Mouse (Mus musculus) cerebellum, adult 9-11 months (tissue): ENCODE results near the gene Filip1l.

Source experiments
- DNase-seq: peaks from one replicate; pipeline ENCODE4 v3.0.0; 2022

Filip1l gene

DNA sequence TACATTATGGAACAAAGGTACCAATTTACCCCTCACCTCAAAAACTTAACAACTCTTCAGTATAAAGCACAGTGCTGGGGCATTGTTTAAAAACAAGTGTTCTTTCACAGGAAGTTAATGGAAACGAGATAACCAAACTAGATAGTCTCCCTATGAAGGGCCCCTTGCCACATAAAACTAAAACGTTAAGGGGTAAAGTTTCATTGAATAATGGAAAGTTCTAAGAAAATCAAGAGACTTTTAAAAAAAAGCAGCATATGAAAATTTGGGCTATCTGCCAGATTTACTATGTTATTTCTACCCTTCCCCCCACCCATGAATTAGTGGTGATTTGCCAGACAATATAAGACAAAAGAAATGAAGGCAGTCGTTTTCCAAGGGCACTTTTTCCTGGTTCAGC is 232.3 kb downstream of the Filip1l start:
- no peak for DNase-seq

DNA sequence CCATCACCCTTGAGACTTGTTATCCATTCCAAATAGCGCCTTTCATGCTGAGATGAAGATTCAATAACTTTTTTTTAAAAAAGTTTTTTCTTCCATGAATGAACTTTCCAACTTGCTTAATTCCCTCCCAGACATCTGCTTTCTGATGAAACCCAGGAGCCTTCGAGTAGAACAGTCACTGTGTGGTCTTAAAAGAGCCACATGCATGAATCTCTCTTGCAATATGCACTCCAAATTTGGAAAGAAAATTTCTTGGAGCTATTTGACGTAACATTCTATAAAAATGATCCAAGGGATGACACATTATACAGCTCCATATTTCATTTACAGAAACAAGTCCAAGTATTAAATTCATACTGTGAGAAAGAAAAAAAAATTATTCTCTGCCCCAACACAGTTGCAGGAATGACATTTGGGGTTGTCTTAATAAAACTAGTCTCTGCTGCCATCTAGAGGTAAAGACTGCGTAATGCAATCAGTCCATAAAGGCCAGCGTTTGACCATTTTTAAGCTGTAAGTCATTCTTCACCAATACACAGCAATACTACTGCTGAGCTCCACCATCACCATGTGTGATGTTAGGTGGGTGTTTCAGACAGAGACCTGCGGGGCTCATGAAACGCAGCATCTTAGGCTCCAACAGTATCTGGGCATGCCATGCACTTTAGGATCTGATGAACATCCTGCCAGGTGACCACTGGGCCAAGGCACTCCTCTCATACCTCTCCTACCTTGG is 240.7 kb downstream of the Filip1l start:
- peak; percentile 9 for DNase-seq

DNA sequence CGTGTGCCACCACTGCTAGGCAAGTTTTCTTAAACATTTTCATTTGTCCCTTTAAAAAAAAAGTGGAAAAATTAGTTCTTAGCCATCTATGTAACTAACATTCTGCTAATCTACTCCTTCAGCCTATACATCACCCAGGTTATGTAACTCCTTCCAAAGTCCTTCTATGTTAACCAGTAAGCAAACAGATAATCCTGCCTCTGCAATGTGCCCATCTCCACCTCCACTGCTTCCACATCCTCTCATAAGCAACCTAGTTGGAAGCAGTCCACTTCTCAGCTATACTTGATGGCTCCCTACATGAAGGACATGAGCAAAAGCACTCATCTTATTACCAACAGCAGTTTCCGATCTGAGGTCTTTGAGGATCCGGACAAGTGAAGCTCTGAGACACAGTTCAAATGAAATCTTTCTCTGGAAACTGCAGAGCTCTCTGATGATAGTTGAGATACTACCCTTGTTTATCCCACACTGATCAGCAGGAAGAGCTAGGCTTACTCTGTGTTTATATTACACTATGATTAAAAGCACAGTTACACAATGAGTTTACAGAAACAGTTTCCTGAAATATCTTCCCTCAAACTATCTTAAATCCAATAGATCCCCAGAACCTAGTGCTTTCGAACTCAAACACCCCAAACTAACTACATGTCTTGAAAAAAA is 244.5 kb downstream of the Filip1l start:
- DNase-seq, result no peak

DNA sequence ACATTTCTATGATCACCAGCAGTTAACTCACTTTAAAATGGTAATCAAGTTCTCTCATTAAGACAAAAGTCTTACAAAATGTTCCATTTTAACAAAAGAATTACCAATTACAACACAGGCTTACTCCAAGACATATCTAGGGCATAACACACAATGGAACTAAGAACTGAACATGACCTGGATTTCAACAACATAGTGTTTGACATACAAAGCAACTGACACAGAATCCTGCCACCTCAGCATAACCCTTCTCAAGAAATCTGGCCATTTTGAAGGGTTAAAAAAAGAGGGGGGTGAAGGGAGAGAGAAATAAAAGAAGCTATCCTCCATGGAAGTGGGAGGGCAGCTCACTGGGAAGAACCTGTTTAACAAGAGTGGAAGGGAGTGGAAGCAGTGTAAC is 248.1 kb downstream of the Filip1l start:
- DNase-seq, result no peak

DNA sequence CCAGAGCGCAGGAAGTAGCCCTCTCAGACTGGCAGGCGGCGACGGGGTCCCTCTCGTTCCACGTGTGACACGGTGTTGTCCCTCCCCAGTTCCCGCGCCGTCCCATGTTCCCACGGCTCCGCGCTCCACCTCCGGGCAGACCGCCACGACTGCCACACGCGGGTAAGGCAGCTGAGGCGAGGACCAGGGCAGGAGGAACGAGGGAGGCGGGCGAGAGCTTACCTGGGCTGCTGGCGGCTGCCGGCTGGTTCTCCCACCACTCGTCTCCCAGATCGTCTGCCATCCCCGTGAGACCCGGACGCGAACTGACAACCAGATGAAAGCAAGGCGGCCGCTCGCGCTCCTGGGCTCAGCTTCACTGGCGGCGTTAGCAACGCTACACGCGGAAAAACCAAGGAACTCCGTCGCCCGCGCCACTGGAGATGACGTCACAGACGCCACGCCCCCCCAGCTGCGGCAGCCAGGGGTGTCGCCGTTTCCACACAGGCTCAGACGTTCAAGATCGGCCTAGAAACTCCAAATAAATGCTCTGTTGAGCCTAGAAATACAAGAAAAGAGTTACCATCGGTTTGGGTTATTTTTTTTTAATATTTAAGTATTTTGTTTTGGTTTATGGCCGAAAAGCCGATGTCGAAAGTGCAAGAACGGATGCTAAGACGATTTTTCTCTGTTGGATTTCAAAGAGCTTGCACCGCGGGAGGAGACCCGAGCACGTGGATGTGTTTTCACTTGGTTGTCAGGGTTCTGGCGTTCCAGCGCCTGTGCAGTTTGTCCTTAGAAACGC is 253.7 kb downstream of the Filip1l start, which contains the start of gene Cmss1:
Gene Cmss1, minus strand, starts transcription at position 421 of the 784 bp plus-strand sequence.
- peak; percentile 74 for DNase-seq

DNA sequence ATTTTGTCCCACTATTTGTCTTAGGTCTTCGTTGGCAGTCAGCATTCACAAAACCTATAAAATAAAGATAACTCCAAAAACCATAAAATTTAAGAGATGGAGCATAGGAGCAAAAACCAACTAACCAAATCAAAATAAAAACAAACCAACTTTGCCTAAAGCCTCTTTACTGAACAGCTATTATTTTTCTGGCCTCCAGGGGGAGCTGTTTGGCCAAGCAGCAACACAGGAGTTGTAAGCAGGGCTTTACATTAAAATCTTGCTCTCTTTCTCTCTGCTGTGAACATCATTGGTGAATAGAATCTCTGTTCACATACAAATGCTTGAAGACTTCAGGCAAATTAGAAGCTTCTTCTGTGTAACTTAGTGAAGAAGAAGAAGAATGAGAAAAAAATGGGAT is 258.9 kb downstream of the Filip1l start:
- DNase-seq, result no peak
